Mouse (Mus musculus) heart, postnatal 0 days (tissue): ENCODE measurements around the gene Apold1. TPM values are rescaled to one million over a fixed set of nuclear protein-coding genes. Genes with fewer than 3 reads are reported as not detected.

Source experiments
- ATAC-seq: fragments of 200-750 bp; cut with Nextera tagmentation; 2 replicates; pipeline ENCODE4 v1.8.0; 2017; ENCODE audit warnings: low read depth, moderate number of reproducible peaks, moderate library complexity; ENCODE audit not compliant: insufficient read depth
- DNase-seq: peaks from one replicate; pipeline ENCODE4 v3.0.0-alpha.2; 2016; ENCODE audit warnings: low spot score
- H3K27ac ChIP-seq: fragments of 300-500 bp; sonication (generic); 2 replicates; pipeline ENCODE4 v1.5.1; 2014; ENCODE audit warnings: low read depth, mild to moderate bottlenecking
- H3K27me3 ChIP-seq: fragments of 300-500 bp; sonication (generic); 2 replicates; pipeline ENCODE4 v1.6.1; 2014; ENCODE audit warnings: low read length, mixed read lengths; ENCODE audit not compliant: control insufficient read depth, insufficient read depth
- H3K36me3 ChIP-seq: fragments of 300-500 bp; sonication (generic); replicated peaks from 2 replicates; pipeline ENCODE4 v1.6.1; 2014; ENCODE audit warnings: low read length, mixed read lengths; ENCODE audit not compliant: control insufficient read depth, insufficient read depth
- H3K4me1 ChIP-seq: fragments of 300-500 bp; sonication (generic); 2 replicates; pipeline ENCODE4 v1.6.1; 2014; ENCODE audit warnings: antibody characterized with exemption; ENCODE audit not compliant: control insufficient read depth, insufficient read depth
- H3K4me2 ChIP-seq: fragments of 300-500 bp; sonication (generic); 2 replicates; pipeline ENCODE4 v1.6.1; 2014; ENCODE audit warnings: low read depth, mild to moderate bottlenecking, low read length, moderate library complexity
- H3K4me3 ChIP-seq: fragments of 300-500 bp; sonication (generic); 2 replicates; pipeline ENCODE4 v1.5.1; 2014; ENCODE audit warnings: low read depth, low read length
- H3K9ac ChIP-seq: fragments of 300-500 bp; sonication (generic); replicated peaks from 2 replicates; pipeline ENCODE4 v1.6.1; 2014; ENCODE audit warnings: low read depth, low read length, mixed read lengths
- H3K9me3 ChIP-seq: fragments of 300-500 bp; sonication (generic); replicated peaks from 2 replicates; pipeline ENCODE4 v1.6.1; 2016; ENCODE audit warnings: low read length; ENCODE audit not compliant: control insufficient read depth
- CTCF ChIP-seq: IDR thresholded peaks from 2 replicates; pipeline ENCODE4 v1.5.1; 2016; ENCODE audit warnings: antibody characterized with exemption, control low read depth, low read depth
- EP300 ChIP-seq: IDR thresholded peaks from 2 replicates; pipeline ENCODE4 v1.6.1; 2016; ENCODE audit warnings: antibody characterized with exemption, low read depth
- WGBS: fragments of 180-500 bp; shearing (Covaris S2); extraction: QIAGEN DNeasy Blood & Tissue Kit; methylation state at CpG from one replicate; pipeline ENCODE4 v1.1.7; 2014; 5-methylcytosine and 5-hydroxymethylcytosine counted together
- polyA plus RNA-seq: library from polyadenylated mRNA; unstranded; fragments of >200 nt; fragmentation: Nextera tagmentation; extraction: Ambion mirVana; gene quantifications from 2 replicates; pipeline ENCODE4 v1.2.1, GENCODE M21; 2015
- total RNA-seq: library from RNA; depleted of rRNA; stranded (reverse); fragments of >200 nt; gene quantifications from 2 replicates; pipeline ENCODE4 v1.2.3, GENCODE M21; 2014; ENCODE audit warnings: low replicate concordance; rRNA removed

Apold1 gene
- 24.8 and 28.5 TPM in 2 replicates for total RNA-seq
- polyA plus RNA-seq = 6.9 and 9.2 TPM in 2 replicates

DNA sequence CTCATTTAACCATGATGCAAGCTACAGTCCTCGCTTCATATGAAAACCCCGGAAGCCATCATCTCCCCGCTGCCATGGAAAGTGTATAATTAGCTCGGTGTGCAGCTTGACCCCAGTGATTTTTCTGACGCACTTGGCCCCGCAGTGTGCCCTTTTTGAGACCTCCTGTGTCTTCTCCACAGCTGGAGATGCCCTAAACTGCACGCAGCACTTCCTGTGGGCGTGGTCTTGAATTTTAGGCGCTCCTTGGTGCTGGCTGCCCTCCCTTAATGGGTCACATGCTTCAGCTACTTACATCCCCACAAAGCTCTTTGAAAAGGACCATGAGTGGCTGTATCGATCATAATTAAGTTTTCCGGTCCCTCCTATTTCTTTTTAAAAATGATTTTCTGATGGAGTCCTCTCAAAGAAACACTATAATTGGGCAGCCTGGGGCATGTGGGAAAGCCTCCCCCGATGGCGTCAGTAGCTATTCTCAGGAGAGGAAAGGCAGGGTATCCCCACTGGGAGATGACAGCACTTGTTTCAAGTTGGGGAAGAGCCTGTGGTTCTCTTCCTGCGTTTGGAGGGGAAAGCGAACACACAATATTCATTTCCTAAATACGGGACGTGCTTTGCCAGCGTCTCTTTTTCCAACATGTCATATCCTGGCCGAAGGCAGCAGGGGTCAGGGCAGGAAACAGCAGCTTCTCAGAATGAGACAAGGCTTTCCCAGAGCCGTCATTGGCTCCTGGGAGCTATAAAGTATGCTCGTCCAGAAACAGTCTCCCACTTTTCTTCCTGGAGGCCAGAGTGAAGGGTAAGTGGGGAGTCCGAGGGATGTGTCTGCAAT lies at the start of gene Apold1:
TSS of gene Apold1 (plus strand) at position 488 of the 832 bp plus-strand sequence.
- peak; percentile 75 for DNase-seq
- Histone ChIP-seq H3K4me1 (peaks cover 9% of the 10 kb centered on the region; the same call in 1 of the 2 replicates), H3K27ac (peak within 1 kb of the TSS; percentile 85), H3K9me3 (no peaks in the 10 kb centered on the region), H3K4me3 (peak within 1 kb of the TSS; percentile 69), H3K4me2 (peak within 1 kb of the TSS; percentile 85), H3K9ac (peak within 1 kb of the TSS; percentile 53), H3K27me3 (no peaks in the 10 kb centered on the region), H3K36me3 (no peaks in the 10 kb centered on the region)
- peak; percentile 92 for TF ChIP-seq EP300
- no peak for TF ChIP-seq CTCF
- WGBS = 42% methylated on average over 22 of the region's 22 CpGs
- peak; percentile 70 for ATAC-seq

DNA sequence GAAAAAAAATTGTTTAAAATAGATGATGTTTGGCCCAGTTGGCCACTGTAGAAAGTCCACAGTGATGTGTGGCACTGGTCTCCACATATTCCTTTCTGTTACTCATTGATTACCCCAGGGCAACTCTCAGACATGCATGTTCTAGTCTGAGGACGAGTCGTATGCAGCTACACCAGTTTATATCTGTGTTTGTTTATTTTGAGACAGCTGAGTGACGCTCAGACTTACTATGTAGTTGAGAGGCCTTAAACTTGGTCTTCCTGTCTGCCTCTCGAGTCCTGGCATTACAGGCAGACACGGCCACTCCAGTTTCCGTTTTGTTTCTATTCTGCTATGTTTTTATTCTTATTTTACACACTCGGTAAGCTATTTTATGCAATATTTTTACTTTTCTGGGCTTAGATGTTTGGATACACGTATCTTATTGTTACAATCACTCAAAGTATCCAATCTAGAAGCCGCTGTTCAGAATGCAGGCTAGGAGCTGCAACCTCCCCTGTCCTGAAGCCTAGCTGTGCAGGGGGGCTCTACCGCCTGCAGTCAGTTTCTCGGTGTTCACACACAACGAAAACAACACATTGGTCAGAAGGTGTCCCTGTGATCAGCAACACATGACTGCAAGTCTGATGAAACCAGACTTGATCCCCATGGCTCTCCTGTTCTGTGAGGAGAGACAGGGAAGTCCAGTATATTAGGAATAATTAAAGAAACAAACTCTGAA lies 48.9 kb upstream of the Apold1 start:
- DNase-seq (peak; percentile 32), ATAC-seq (no peak)
- peak overlapping the region; percentile 22 for H3K9ac ChIP-seq
- no peaks in the 10 kb centered on the region for H3K36me3 ChIP-seq
- TF ChIP-seq CTCF = no peak
- no peak for TF ChIP-seq EP300
- peak overlapping the region; percentile 1 for H3K4me3 ChIP-seq
- no peaks in the 10 kb centered on the region for H3K27me3 ChIP-seq
- H3K9me3 ChIP-seq = no peaks in the 10 kb centered on the region
- peak overlapping the region; percentile 54 for H3K27ac ChIP-seq
- H3K4me1 ChIP-seq = no peaks in the 10 kb centered on the region; the same call in 1 of the 2 replicates
- H3K4me2 ChIP-seq = peak overlapping the region; percentile 48
- WGBS = 47% methylated on average over 12 of the region's 12 CpGs

DNA sequence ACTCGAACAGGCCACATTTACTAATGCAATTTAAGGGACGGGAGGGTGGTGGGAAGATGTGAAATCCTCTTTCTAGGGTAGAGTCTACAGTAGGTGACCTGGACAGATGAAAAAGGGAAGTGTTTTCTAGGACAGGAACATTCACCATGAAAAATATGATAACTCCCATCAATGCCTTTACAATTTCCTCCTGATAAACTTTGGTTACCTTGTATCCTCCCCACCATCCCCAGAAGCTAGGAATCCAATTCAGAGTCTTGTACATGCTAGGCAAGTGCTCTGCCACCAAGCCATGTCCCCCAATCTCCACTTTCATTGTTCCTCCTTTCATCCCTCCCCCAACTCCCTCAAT lies 48.3 kb upstream of the Apold1 start:
- Histone ChIP-seq H3K4me2 (peak overlapping the region; percentile 48; the same call in 1 of the 2 replicates), H3K27ac (peak overlapping the region; percentile 54)

DNA sequence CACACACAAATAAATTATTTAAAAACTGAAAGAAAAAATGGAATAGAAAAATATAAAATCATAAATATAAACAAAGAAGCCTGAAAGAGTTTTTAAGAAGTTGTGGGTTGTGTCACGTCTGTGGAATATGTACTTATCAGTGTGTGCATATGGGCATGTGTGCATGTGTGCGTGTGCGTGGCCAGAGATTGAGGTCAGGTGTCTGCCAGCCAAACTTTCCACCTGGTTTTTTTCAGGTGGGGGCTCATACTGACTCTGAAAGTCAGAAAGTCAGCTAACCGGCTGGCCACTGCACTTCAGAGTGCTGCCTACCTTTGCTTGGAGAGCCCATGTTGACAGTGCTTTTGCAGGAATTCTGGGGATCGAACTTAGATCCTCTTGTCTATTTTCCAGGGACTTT lies 47.2 kb upstream of the Apold1 start:
- no peak for TF ChIP-seq EP300
- TF ChIP-seq CTCF = no peak
- DNase-seq (no peak), ATAC-seq (no peak)
- Histone ChIP-seq H3K36me3 (no peaks in the 10 kb centered on the region), H3K27me3 (no peaks in the 10 kb centered on the region), H3K4me3 (no peak overlapping the region), H3K27ac (no peak overlapping the region), H3K9ac (no peak overlapping the region), H3K9me3 (no peaks in the 10 kb centered on the region), H3K4me2 (no peak overlapping the region), H3K4me1 (no peaks in the 10 kb centered on the region; the same call in 1 of the 2 replicates)
- WGBS = 92% methylated on average over 5 of the region's 5 CpGs

More for the DNA sequence above, 48.3 kb upstream of the Apold1 start:
- no peak for TF ChIP-seq EP300
- TF ChIP-seq CTCF = no peak
- H3K9me3 ChIP-seq = no peaks in the 10 kb centered on the region
- no peaks in the 10 kb centered on the region for H3K27me3 ChIP-seq
- H3K4me1 ChIP-seq = no peaks in the 10 kb centered on the region; the same call in 1 of the 2 replicates
- DNase-seq = no peak
- WGBS = 64% methylated on average over 2 of the region's 2 CpGs
- no peak for ATAC-seq
- no peaks in the 10 kb centered on the region for H3K36me3 ChIP-seq
- H3K9ac ChIP-seq = peak overlapping the region; percentile 22; the same call in 1 of the 2 replicates
- H3K4me3 ChIP-seq = no peak overlapping the region

DNA sequence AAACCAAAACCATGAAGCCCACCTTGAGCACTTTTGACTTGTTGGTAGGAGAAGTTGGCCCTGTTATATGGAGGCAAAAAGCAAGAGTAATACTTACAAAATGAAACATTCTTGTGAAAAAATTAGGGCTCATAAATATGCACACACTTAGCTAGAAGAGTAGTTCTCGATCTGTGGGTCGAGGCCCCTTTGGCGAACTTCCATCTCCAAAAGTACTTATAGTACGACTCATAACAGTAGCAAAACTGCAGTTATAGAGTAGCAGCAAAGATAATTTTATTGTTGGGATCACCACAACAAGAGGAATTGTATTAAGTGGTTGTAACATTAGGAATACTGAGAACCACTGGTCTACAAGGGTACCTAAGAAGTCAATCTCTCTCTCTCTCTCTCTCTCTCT lies 41.7 kb upstream of the Apold1 start:
- no peaks in the 10 kb centered on the region for H3K27me3 ChIP-seq

More for the DNA sequence above, 41.7 kb upstream of the Apold1 start:
- no peaks in the 10 kb centered on the region; the same call in 1 of the 2 replicates for H3K36me3 ChIP-seq
- ATAC-seq (no peak), DNase-seq (no peak)
- no peak overlapping the region for H3K9ac ChIP-seq
- H3K27ac ChIP-seq = no peak overlapping the region
- H3K9me3 ChIP-seq = no peaks in the 10 kb centered on the region
- no peak overlapping the region for H3K4me3 ChIP-seq
- TF ChIP-seq CTCF = no peak
- no peak for TF ChIP-seq EP300
- 74% methylated on average over 4 of the region's 4 CpGs for WGBS
- no peak overlapping the region for H3K4me2 ChIP-seq
- peaks cover 8% of the 10 kb centered on the region; the same call in 1 of the 2 replicates for H3K4me1 ChIP-seq
